Mouse (Mus musculus) liver, embryonic 16.5 days (tissue): ENCODE results near the gene Sel1l. TPM values are rescaled to one million over a fixed set of nuclear protein-coding genes. Genes with fewer than 3 reads are reported as not detected.

ENCODE experiments used
- ATAC-seq: fragments of 200-750 bp; cut with Nextera tagmentation; 2 replicates; pipeline ENCODE4 v1.8.0; 2017; ENCODE audit warnings: low read depth, mild to moderate bottlenecking, moderate number of reproducible peaks, moderate library complexity
- H3K27ac ChIP-seq: fragments of 300-500 bp; sonication (generic); 2 replicates; pipeline ENCODE4 v1.5.1; 2014; ENCODE audit warnings: mild to moderate bottlenecking, low read length
- H3K27me3 ChIP-seq: fragments of 300-500 bp; sonication (generic); 2 replicates; pipeline ENCODE4 v1.6.1; 2014; ENCODE audit warnings: low read depth, low read length, mixed read lengths; ENCODE audit not compliant: control insufficient read depth, insufficient read depth
- H3K36me3 ChIP-seq: fragments of 300-500 bp; sonication (generic); 2 replicates; pipeline ENCODE4 v1.6.1; 2014; ENCODE audit warnings: mild to moderate bottlenecking; ENCODE audit not compliant: control insufficient read depth, insufficient read depth
- H3K4me1 ChIP-seq: fragments of 300-500 bp; sonication (generic); 2 replicates; pipeline ENCODE4 v1.6.1; 2014; ENCODE audit warnings: low read depth, low read length, mixed read lengths; ENCODE audit not compliant: control insufficient read depth
- H3K4me2 ChIP-seq: fragments of 300-500 bp; sonication (generic); 2 replicates; pipeline ENCODE4 v1.6.1; 2014; ENCODE audit warnings: low read depth, low read length, mixed read lengths
- H3K4me3 ChIP-seq: fragments of 300-500 bp; sonication (generic); 2 replicates; pipeline ENCODE4 v1.5.1; 2014; ENCODE audit warnings: low read depth, mild to moderate bottlenecking, low read length
- H3K9ac ChIP-seq: fragments of 300-500 bp; sonication (generic); 2 replicates; pipeline ENCODE4 v1.6.1; 2014; ENCODE audit warnings: low read depth, low read length
- H3K9me3 ChIP-seq: fragments of 300-500 bp; sonication (generic); replicated peaks from 2 replicates; pipeline ENCODE4 v1.6.1; 2016; ENCODE audit warnings: low read length; ENCODE audit not compliant: control insufficient read depth
- WGBS: fragments of 180-500 bp; shearing (Covaris S2); extraction: QIAGEN DNeasy Blood & Tissue Kit; methylation state at CpG from one replicate; pipeline ENCODE4 v1.1.7; 2014; ENCODE audit not compliant: insufficient replicate concordance; 5-methylcytosine and 5-hydroxymethylcytosine counted together
- polyA plus RNA-seq: library from polyadenylated mRNA; unstranded; fragments of >200 nt; fragmentation: Nextera tagmentation; extraction: Ambion mirVana; gene quantifications from 2 replicates; pipeline ENCODE4 v1.2.1, GENCODE M21; 2015

Gene Sel1l
- 43.8 and 44.4 TPM in 2 replicates for polyA plus RNA-seq

DNA sequence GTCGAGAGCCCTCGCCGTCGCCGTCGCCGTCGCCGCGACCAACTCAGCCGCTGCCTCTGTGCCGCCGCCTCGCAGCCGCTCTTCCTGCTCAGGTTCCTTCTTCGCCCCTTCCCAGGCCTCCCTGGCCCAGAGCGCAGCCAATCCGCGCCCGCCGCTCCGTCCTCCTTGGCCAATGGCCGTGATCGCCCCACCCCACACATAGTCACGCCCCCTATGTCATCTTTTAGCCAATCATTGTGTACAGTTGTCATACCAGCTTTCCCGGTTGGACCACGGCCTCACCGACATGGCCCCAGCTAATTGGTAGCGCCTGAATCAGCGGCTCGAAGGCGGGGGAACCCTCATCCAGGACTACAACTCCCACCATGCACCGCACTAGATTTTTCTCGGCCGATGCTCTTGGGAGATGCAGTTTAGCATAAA is at the start of gene Sel1l:
Gene Sel1l, minus strand, starts transcription at position 113 of the 423 bp plus-strand sequence.
- Histone ChIP-seq H3K27me3 (no peaks in the 10 kb centered on the region), H3K36me3 (no peaks in the 10 kb centered on the region), H3K4me3 (peak within 1 kb of the TSS; percentile 93), H3K9ac (peak within 1 kb of the TSS; percentile 97), H3K9me3 (no peaks in the 10 kb centered on the region), H3K4me1 (peaks cover 11% of the 10 kb centered on the region), H3K4me2 (peak within 1 kb of the TSS; percentile 92), H3K27ac (peak within 1 kb of the TSS; percentile 90)
- ATAC-seq, result peak; percentile 99
- 0% methylated on average over 25 of the region's 35 CpGs for WGBS

DNA sequence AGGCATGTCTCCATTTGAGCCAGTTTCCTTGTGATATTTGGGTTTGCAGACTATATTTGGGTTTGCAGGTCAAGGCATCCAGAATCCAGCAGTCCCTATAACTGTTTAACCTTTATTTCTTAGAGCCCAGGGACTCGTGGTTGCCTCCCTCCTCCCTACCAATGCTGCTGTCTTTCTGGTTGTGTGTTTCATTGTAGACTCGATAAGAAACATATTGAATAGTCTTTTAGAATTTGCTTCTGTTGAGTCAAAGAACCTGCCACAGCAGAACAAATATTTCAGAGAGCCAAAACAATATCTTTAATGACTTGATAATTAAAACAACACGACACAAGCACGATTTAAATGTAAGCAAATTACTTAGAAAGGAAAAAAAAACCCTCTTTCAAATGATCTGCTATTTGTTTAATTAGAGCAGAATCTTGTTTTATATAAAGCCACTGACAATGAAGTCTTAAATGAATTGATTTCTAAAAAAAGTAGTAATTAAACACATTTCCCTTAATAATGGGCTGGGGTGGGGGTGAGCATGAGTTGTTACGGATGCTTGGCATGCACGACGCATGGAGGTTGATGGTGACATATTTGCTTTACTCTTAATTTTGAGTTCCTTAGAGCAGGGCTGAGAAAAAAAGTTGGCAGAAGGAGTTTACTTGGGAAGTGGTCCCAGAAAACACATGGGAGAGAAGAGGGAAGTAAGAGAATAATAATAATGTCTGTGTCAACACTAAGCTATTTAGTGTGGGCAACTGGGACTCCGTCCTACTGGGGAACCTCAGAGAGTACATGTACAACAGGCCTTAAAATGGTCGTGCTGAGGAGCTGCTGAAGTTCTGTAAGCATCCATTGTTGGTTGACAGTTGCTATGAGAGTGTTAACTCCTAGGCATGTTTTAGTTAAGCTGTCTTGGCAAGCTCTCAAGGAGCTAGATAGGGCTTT is 43.9 kb upstream of the Sel1l start:
- Histone ChIP-seq H3K27me3 (no peaks in the 10 kb centered on the region), H3K27ac (no peak overlapping the region), H3K9ac (no peak overlapping the region), H3K36me3 (no peaks in the 10 kb centered on the region), H3K4me2 (no peak overlapping the region), H3K9me3 (no peaks in the 10 kb centered on the region), H3K4me1 (no peaks in the 10 kb centered on the region), H3K4me3 (no peak overlapping the region)
- ATAC-seq, result no peak
- 63% methylated on average over 9 of the region's 9 CpGs for WGBS

DNA sequence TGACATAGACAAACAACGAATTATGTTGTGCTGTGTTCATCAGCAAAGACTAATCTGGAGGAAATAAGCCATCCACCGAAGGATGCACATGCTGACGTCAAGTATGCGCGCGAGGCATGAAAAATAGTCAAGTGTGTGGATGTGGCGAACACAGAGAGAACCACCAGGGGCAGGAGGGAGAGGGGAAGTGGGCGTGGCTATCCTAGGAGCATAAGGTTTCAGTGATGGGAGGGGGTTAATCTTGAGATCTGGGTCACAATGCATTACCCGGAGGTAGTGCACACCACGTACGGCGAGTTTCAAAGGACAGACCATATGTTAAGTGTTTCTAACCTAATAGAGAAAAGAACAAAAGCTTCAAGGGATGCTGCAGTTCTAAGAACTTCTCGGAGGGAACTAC is 31.5 kb upstream of the Sel1l start:
- no peak for ATAC-seq
- Histone ChIP-seq H3K4me1 (no peaks in the 10 kb centered on the region), H3K27ac (no peak overlapping the region), H3K4me2 (no peak overlapping the region), H3K9ac (no peak overlapping the region), H3K27me3 (no peaks in the 10 kb centered on the region), H3K9me3 (no peaks in the 10 kb centered on the region), H3K36me3 (no peaks in the 10 kb centered on the region), H3K4me3 (no peak overlapping the region)
- WGBS, result 59% methylated on average over 13 of the region's 13 CpGs

DNA sequence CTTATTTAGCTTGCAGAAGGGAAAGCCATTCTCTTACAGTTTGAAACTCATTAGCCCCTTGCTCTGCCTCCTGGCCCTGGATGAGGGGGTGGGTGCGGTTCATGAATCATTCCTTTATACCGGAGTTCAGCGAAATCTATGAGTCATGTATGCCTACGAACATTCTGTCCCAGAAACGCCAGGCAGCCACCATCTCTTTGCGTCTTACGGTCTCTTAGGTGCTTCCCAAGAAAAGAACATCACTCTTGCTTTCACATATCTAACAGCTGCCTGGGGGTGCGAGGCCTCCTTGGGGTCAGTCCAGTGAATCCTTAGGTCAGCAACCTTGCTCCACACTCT is 29.9 kb upstream of the Sel1l start:
- no peaks in the 10 kb centered on the region for H3K9me3 ChIP-seq
- H3K36me3 ChIP-seq, result no peaks in the 10 kb centered on the region
- no peak overlapping the region for H3K9ac ChIP-seq
- no peaks in the 10 kb centered on the region for H3K4me1 ChIP-seq
- no peak for ATAC-seq
- WGBS, result 70% methylated on average over 8 of the region's 8 CpGs
- H3K27me3 ChIP-seq, result no peaks in the 10 kb centered on the region
- no peak overlapping the region for H3K27ac ChIP-seq
- H3K4me3 ChIP-seq, result no peak overlapping the region
- no peak overlapping the region for H3K4me2 ChIP-seq

DNA sequence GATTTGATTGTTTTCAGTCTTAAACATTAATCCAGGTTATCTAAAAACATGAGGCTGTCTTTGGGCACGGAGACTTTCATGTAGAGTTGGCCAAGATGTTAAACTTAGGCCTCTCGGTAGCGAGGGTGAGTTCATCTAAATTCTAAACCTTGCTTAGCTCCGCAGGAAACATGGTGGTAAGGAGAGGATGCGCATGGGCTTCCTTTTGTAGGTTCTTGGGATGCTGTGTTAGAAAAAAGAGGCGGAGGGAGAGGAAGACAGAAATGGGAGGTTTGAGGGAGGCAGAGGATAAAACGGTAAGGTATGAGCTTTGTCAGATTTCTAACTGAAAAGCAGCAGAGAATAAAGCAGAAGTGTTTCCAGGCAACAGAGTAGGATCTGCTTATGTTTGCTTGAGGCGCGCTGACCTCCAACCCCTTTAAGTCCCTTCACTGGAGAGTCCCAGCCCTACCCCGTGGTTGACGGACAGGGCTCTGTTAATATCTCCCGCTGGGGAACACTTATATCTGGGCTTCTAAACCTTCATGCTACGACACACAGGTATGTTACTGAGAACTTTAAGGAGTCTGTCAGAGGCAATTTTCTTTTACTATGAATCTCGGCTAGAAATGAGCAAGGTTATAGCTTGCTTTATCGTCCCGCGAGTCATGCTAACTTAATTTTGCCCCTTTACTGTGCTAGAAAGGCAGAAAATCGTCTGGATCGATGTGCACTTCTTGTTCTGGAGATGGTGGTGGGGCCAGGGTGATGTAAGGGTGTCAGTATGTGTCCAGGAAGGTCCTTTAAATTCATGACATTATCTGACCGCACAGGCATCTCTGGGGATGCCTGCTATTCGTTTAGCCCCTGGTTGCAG is 29.3 kb upstream of the Sel1l start:
- Histone ChIP-seq H3K27me3 (no peaks in the 10 kb centered on the region), H3K4me2 (no peak overlapping the region), H3K36me3 (no peaks in the 10 kb centered on the region), H3K27ac (no peak overlapping the region), H3K9ac (no peak overlapping the region), H3K4me3 (no peak overlapping the region), H3K9me3 (no peaks in the 10 kb centered on the region), H3K4me1 (no peaks in the 10 kb centered on the region)
- 57% methylated on average over 21 of the region's 21 CpGs for WGBS
- no peak for ATAC-seq

DNA sequence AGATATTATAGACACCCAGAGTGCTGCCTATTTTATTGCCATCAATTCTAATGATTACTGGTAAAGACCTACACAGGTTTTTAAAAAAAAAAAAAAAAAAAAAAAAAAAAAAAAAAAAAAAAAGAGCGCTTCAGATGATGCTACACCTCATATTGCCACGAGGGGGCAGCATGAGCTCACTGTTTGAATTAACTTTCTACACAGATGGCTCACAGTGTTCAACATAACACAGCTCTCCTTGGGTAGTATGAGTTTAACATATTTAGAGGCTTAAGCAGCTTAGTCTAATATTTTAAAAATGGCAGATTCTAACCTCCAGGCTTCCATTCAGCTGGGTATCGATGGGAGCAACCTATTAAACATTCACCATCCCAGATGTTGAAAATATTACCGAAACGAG is 28.7 kb upstream of the Sel1l start:
- 39% methylated on average over 5 of the region's 5 CpGs for WGBS

DNA sequence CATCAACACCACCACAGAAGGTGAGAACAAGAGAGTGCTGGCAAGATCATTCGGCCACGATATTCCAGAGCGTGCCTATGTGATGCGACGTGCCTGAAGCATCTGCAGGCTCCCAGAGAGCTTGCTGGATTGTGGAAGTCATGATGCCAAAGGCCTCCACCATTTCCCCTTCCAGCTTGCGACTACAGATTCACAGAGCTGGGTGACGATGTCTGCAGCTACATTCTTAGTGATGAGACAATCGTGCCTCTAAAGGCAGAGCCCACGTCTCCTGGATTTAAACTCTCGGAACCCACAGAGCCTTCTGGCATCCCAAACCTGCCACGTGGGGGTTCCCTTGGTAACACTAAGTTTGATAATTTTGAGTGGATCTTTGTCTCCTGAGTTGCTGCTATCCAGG is 21.7 kb upstream of the Sel1l start:
- no peaks in the 10 kb centered on the region for H3K27me3 ChIP-seq
- no peak overlapping the region for H3K4me2 ChIP-seq
- H3K9ac ChIP-seq, result no peak overlapping the region
- no peak overlapping the region for H3K4me3 ChIP-seq
- H3K4me1 ChIP-seq, result no peaks in the 10 kb centered on the region
- H3K36me3 ChIP-seq, result no peaks in the 10 kb centered on the region
- WGBS, result 74% methylated on average over 11 of the region's 11 CpGs
- no peak for ATAC-seq
- H3K27ac ChIP-seq, result no peak overlapping the region
- no peaks in the 10 kb centered on the region for H3K9me3 ChIP-seq

More for the DNA sequence above, 28.7 kb upstream of the Sel1l start:
- Histone ChIP-seq H3K36me3 (no peaks in the 10 kb centered on the region), H3K4me3 (no peak overlapping the region), H3K27me3 (no peaks in the 10 kb centered on the region), H3K4me2 (no peak overlapping the region), H3K4me1 (no peaks in the 10 kb centered on the region), H3K27ac (no peak overlapping the region), H3K9ac (no peak overlapping the region), H3K9me3 (no peaks in the 10 kb centered on the region)
- ATAC-seq, result no peak

DNA sequence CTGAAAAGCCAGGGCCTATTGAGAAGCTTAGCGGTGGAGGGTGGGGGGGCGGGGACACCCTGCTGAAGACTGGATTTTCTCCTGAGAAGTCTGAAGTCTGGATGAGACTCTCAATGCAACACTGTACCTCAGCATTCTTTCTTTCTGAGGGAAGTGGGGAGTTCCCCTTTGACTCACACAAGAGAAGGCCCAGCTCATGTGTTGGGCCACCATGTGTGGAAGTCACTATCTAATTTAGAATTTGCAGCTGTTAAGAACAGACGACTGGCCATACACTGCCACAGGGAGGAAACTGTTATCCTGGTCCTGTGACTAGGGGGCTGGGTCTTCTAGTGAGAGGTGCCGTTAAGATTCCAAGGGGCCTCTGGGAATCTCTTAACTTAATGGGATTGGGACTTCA is 20.4 kb upstream of the Sel1l start:
- Histone ChIP-seq H3K9ac (no peak overlapping the region), H3K27ac (no peak overlapping the region), H3K4me3 (no peak overlapping the region), H3K4me1 (no peaks in the 10 kb centered on the region), H3K4me2 (no peak overlapping the region), H3K36me3 (no peaks in the 10 kb centered on the region), H3K27me3 (no peaks in the 10 kb centered on the region), H3K9me3 (no peaks in the 10 kb centered on the region)
- no peak for ATAC-seq
- WGBS, result 66% methylated on average over 4 of the region's 4 CpGs

DNA sequence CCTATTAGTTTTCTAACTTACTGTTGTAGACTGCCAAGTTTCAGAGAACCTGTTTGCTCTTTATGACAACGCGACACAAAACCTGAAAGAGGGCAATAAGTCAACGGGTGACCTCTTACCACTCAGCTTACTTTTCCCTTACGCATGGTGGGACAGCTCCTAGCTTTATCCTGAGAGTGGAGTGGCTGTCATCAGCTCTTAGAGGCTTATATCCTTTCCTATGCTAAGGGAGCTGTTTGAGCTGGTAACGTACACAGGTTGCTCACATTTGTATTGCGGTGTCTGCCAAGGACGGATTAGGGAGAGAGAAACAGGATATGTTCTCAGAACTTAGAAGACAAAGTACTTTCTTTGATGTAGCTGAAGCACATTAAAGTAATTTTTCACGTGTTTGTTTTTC is 5.4 kb upstream of the Sel1l start:
- ATAC-seq, result 0 out of 2 replicates have a peak, but pooled peaks have one; percentile 14
- Histone ChIP-seq H3K36me3 (no peaks in the 10 kb centered on the region), H3K4me1 (no peaks in the 10 kb centered on the region), H3K27ac (no peak overlapping the region), H3K9ac (no peak overlapping the region), H3K4me2 (no peak overlapping the region), H3K4me3 (no peak overlapping the region), H3K27me3 (no peaks in the 10 kb centered on the region), H3K9me3 (no peaks in the 10 kb centered on the region)
- 57% methylated on average over 8 of the region's 8 CpGs for WGBS
